Mouse (Mus musculus) frontal cortex, adult 2 months (tissue): ENCODE data around the gene Otog. TPM values are rescaled to one million over a fixed set of nuclear protein-coding genes. Genes with fewer than 3 reads are reported as not detected.

Source experiments
- DNase-seq, 2 experiments: peaks; one replicate each; pipeline ENCODE4 v3.0.0; 2022; ENCODE audit warnings: low spot score in 1 of 2; ENCODE audit errors: extremely low spot score in 1 of 2
- polyA plus RNA-seq: library from polyadenylated mRNA; depleted of rRNA; stranded (reverse); fragments of >200 nt; gene quantifications from 2 replicates; pipeline ENCODE4 v1.2.3, GENCODE M21; 2012; rRNA removed

Gene Otog
- polyA plus RNA-seq, 1 experiment: 0.08 TPM

GRCm38 (mm10) chr7:46352748-46353147 lies 112.0 kb downstream of the Otog start:
- no peak for DNase-seq

GRCm38 (mm10) chr7:46353216-46353615 lies 112.4 kb downstream of the Otog start:
- no peak for DNase-seq

GRCm38 (mm10) chr7:46353875-46354274 lies 113.1 kb downstream of the Otog start:
- no peak for DNase-seq

Other genes starting within 250 kb of the Otog start
- gene Abcc6, start 210.7 kb upstream of the Otog start, polyA plus RNA-seq: 2.4 and 3.8 TPM in 2 replicates
- gene Nomo1, start 207.3 kb upstream of the Otog start, polyA plus RNA-seq: 68.3 and 74.8 TPM in 2 replicates
- gene Kcnj11, start 140.2 kb upstream of the Otog start, polyA plus RNA-seq: 31.1 and 34.2 TPM in 2 replicates
- 17.7 and 17.8 TPM in 2 replicates for gene Abcc8, start 61.0 kb upstream of the Otog start, polyA plus RNA-seq
- 0.12 and 0.23 TPM in 2 replicates for gene Ush1c, start 2.5 kb upstream of the Otog start, polyA plus RNA-seq
- gene Myod1, start 135.5 kb downstream of the Otog start, polyA plus RNA-seq: 0.06 and 0.36 TPM in 2 replicates
- 68.6 and 83.9 TPM in 2 replicates for gene Kcnc1, start 155.5 kb downstream of the Otog start, polyA plus RNA-seq